Mouse (Mus musculus): ENCODE measurements around the gene Ifit1bl2. TPM values are rescaled to one million over a fixed set of nuclear protein-coding genes. Genes with fewer than 3 reads are reported as not detected.
A peak's percentile ranks its signal among the peaks of the same experiment; 100 is the strongest.
"Not testable (repeated sequence)": the region's sequence is repeated elsewhere in the genome, so short reads cannot be mapped to it uniquely, and the experiment has no call there.

The Ifit1bl2 gene
- total RNA-seq (2022) = 1 to 10 TPM; 1.2 to 2.1 (median 1.8) TPM

- DNase-seq (ENCODE audit: low spot score) = peak; percentile 63
These were observed at the start of gene Ifit1bl2, which contains the start of gene Ifit1 for GRCm38 (mm10) chr19:34640623-34641022. TSS of gene Ifit1bl2 (minus strand) at chr19:34640743. TSS of gene Ifit1 (plus strand) at chr19:34640871.

- DNase-seq (ENCODE audit: low spot score) = no peak
These were observed 45.0 kb upstream of the Ifit1bl2 start for GRCm38 (mm10) chr19:34685530-34685929.

DNA sequence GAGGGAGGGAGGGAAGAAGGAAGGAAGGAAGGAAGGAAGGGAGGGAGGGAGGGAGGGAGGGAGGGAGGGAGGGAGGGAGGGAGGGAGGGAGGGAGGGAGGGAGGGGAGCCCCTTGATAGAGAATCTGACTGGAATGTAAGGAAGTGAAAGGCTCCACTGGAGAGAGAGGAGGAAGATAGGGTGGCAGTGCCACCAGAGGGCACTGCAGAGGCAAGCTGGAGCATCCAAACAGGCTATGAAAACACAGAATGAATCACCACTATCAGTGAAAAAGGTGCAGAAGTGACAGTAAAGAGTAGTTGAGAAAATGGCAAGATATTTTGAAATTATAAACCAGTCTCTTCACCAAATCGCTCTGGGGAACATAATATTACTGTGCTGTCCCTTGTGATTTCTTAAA lies 44.3 kb upstream of the Ifit1bl2 start:
- DNase-seq (ENCODE audit: low spot score) = no peak

DNA sequence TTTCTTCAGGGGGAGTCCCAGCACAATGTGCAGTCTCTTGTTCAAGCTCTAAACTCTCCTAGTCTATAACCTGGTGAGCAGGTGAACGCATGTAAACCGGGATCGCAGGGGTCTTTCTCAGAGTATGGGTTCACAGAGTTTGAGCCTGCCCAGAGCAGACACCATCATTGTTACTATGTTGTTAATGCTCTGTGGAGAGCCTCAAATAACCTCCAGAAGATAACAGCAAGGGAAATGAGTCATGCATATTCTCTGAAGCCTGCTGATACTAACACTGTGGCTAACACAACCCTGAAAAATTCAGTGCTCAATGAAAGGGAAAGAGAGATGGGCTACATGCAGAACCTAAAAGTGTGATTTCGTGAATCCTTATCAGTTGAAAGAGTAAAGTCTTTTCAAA lies 37.9 kb upstream of the Ifit1bl2 start:
- DNase-seq (ENCODE audit: low spot score) = peak; percentile 16

DNA sequence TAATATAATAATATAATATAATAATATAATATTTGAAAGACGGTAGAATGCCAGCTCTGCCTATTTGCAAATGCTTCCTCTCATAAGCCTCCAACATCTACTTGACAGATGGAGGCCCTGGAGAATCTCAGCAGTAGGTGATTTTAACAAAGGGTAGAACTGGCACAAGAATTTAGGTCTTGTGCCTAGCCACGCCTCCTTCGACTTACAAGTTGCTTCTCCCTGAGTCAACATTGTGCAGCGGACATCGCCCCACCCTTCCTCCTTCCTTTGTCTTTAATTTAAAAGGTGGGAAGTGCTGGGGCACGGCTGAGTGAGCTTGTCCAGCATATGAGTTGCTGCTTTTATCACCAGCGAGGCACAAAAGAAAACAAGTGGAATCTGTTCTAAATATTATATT lies 32.9 kb upstream of the Ifit1bl2 start:
- peak; percentile 61 for DNase-seq (ENCODE audit: low spot score)

GRCm38 (mm10) chr19:34666127-34666526 lies 25.6 kb upstream of the Ifit1bl2 start:
- peak; percentile 61 for DNase-seq (ENCODE audit: low spot score)

GRCm38 (mm10) chr19:34662740-34663139 lies 22.2 kb upstream of the Ifit1bl2 start:
- DNase-seq (ENCODE audit: low spot score) = no peak

DNA sequence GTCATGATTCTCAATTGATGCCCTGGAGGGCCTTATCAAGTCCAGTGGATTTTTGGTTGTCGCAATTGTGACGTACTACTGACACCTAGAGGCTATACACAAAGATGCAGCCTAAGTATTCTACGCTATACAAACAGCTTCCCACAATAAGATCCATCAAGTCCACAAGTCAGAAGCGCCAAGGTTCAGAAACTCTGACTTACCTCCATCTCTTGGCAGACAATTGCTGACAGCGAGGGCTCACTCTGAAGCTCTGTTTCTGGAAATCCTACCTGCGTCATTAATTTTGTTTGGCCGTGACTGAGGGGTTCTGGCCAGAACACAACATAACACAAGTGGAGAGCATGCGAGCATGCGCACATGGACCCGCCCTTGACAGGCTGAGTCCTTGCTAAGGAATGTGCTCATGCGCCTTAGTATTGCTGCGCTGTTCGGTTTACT lies 21.5 kb upstream of the Ifit1bl2 start:
- peak; percentile 66 for DNase-seq (ENCODE audit: low spot score)

DNA sequence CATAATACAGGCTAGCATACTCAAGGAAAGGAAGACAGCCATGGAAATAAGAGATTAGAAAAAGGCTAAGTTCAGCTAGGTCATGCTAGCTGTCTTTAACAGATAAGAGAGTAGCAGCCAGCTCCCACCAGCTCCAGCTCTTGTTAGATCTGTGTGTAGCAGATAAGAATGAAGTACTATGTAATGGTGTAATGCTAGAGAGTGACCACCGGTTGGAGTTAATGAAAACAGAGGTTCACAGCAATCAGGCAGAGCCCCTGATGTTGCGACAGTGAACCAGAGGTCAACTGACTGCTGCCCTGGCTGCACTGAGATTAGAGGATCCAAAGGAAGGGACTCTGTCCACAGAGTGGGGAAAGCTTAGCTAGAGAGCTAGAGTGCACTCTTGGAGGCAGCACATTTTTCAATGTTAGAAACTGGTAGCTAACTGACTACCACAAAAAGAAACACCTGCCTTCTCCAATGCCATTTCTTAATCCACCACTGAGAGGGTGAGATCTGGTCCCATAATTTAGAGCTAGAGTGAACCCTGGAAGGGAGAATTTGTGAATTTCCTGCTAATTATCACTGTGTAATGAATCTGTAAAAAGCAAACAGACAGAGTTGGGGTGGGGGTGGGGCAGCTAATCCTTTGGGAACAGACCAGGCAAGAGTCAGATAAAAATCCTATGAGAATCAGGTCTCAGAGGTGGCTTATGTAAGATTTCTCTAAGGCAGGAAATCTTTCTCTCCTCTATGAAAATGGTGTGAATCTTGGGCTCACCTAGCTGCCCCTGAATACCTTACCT lies 16.2 kb upstream of the Ifit1bl2 start:
- no peak for DNase-seq (ENCODE audit: low spot score)

DNA sequence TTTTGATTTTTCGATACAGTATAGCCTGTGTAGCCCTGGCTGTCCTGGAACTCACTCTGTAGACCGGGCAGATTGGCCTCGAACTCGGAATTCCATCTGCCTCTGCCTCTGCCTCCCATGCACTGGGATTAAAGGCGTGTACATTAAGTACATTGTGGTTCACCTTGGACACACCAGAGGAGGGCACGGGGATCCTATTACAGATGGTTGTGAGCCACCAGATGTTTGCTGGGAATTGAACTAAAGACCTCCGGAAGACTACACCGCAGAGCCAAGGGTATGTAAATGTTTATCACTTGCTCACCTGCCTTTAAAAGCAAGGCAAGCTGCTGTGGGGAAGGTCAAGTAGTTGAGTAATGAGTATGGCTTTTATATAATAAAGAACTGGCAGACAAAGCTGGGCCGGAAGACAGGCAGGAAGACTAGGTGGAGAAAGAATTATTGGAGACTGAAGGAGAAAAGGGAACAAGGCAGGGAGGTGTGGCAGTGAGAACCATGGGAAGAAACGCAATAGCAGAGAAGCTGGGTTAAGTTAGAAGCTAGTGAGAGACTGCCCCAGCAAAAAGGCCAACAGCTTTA lies 14.8 kb upstream of the Ifit1bl2 start:
- no peak for DNase-seq (ENCODE audit: low spot score)

DNA sequence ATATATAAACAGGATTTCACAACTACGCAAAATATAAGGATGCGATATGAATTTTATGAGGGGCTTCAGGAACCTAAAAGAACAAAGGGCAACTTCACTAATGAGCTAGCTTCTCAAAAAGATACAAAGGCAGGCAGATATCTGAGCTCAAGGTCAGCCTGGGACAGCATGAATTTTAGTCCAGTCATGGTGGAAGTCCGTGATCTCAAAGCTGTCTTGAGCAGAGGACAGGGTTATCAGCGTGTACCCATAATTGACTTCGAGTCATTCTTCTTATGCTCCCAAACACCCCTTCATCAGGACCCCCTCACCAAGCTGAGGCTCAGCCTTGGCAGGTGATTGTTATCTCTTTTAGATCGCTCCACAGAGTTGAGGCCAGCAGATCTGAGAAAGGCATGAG lies 10.5 kb upstream of the Ifit1bl2 start:
- DNase-seq (ENCODE audit: low spot score) = no peak

- DNase-seq (ENCODE audit: low spot score) = no peak
These were observed 9.7 kb upstream of the Ifit1bl2 start for GRCm38 (mm10) chr19:34650276-34650675.

- DNase-seq (ENCODE audit: low spot score) = not testable (repeated sequence)
These were observed 7.1 kb upstream of the Ifit1bl2 start for GRCm38 (mm10) chr19:34647630-34648029.

GRCm38 (mm10) chr19:34642616-34643015 lies 2.1 kb upstream of the Ifit1bl2 start:
- no peak for DNase-seq (ENCODE audit: low spot score)

DNA sequence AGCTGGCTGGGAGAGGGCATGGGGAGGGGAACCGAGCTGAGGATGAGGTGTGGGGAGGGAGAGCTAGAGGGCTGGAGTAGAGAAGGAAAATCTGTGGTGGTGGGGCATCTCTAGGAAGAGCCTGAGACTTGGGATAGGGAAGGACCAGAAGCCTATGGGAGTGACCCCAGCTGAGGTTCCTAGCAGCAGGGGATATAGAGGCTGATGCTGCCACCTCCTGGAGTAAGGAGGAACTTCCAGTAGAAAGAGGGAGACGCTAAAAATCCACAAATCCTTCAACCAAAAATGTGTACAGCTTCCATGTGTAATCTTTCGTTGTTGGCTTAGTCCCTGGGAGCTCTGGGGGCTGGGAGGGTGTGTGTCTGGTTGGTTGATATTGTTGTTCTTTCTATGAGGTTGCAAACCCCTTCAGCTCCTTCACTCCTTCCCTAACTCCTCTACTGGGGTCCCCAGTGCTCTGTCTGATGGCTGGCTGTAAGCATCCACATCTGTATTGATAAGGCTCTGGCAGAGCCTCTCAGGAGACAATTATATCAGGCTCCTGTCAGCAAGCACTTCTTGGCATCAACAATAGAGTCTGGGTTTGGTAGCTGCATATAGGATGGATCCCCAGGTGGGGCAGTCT lies 3.5 kb downstream of the Ifit1bl2 start:
- DNase-seq (ENCODE audit: low spot score) = peak; percentile 70

DNA sequence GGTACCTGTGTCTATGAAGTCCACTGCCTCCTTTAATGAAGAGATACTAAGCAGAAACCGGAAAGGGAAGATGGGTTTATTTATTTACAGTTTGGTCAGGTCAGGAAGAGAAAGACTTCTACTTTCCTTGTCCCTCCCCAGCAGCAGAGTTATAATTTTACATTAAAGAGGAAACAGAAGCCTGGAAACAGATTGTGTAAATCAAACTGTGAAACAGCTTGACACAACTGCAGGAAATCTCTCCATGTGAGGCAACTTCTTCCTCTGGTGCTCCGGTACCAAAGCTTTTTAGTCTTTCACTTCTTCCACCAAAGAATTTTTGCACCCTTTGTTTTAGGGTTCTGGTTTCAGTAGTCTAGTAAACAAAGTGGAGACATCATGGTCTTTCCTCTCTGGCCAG lies 7.1 kb downstream of the Ifit1bl2 start:
- no peak for DNase-seq (ENCODE audit: low spot score)

- DNase-seq (ENCODE audit: low spot score) = no peak
These were observed 9.1 kb downstream of the Ifit1bl2 start for GRCm38 (mm10) chr19:34631487-34631886.

DNA sequence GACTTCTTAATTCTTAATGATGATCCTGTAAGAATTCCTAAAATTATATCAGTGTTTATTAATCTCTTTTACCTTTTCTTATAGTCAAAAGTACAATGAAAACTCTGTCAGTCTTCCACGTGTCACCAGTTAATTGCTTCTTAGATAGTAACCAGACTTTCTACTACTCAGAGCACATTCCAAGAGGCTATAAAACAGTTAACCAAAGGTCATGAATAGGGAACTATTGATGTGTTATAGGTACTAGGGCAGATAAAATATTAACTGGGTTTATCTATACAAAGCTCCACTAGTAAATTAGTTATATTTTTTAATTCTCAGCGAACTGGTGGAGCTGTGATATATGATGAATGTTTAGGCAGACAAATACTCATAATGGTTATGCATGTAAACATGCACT lies 13.0 kb downstream of the Ifit1bl2 start:
- no peak for DNase-seq (ENCODE audit: low spot score)

DNA sequence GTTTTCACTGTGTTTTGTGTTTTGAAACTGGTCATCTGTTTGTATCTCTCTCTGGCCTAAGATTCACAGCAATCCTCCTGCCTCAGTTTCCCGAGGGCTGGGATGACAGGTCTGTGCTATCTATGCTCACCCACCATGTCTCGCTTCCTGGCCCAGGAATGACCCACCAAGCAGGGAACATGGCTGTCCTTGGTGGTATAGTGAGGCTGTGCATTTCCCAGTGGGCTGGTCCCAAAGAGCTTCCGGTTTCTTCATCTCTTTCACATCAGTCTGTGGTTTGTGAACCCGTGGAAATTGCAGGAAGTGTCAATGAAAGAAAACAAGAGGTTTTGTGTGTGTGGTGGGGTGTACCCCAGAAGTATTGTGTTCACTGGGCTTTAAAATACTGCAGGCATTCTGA lies 15.9 kb downstream of the Ifit1bl2 start:
- DNase-seq (ENCODE audit: low spot score) = no peak

DNA sequence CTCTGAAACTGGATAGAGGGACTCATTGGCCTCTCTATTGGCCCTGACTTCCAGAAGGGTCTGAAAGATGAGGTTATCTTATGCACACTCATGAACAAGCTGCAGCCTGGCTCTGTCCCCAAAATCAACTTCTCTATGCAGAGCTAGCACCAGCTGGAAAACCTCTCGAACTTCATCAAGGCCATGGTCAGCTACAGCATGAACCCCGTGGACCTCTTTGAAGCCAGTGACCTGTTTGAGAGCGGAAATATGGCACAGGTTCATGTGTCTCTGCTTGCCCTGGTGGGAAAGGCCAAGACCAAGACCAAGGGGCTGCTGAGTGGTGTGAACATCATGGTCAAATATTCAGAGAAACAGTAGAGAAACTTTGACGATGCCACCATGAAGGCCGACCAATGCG lies 16.8 kb downstream of the Ifit1bl2 start:
- DNase-seq (ENCODE audit: low spot score) = no peak

DNA sequence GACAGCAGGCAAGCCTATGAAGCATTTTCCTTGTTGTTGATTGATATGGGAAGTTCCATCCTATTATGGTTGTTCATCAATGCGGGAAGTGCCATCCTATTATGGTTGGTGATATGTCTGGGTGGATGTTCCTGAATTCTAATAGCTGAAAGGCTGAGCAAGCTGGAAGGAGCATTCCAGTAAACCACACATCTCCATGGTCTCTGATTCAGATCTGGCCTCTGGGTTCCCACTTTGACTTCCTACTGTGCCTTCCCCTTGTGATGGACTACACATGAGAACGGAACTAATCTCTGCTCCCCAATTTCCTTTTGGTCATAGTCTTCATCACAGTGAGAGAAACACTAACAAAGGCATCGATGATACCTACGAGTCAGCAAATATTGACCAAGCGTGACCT lies 19.7 kb downstream of the Ifit1bl2 start:
- no peak for DNase-seq (ENCODE audit: low spot score)

DNA sequence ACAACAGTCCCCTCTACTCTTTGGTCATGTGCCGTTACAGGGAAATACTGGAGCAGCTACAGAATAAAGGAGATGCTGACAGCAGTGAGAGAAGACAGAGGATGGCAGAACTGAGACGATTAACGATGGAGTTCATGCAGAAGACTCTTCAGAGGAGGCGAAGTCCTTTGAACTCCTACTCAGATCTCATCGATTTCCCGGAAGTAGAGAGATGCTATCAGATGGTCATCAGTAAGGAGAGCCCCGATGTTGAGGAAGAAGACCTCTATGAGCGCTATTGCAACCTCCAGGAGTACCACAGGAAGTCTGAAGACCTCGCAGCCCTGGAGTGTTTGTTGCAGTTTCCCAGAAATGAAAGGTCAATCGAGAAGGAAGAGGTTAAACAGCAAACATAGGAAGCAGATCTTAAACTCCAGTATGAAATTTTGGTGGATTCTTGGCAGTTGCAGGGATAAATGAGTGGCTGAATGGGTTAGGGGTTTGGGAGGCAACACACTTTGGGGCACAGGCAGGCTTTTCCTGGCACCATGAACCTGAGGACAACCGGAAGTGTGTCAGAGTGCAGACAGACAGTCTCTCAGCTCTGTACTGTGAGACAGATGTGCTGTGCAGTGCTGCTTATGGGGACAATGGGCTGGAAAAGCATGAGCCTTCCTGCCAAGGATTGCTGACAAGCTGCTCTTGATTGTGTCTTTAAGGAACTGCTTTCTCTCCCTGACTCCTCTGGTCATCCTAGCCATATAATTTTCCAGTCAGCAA lies 28.1 kb downstream of the Ifit1bl2 start:
- not testable (repeated sequence) for DNase-seq (ENCODE audit: low spot score)
